Mouse (Mus musculus): ENCODE results near the gene Stpg4.

- no peak for TF ChIP-seq CTCF (IDR thresholded peaks at IDR 0.05; ENCODE audit: low read depth, low read length)
- TF ChIP-seq GATA2 (IDR thresholded peaks at IDR 0.05; ENCODE audit: borderline replicate concordance, low read depth, low read length) = no peak
These were observed 36.3 kb downstream of the Stpg4 start for GRCm38 (mm10) chr17:87391242-87391641.

All from G1E (cell line).